Mouse (Mus musculus): ENCODE results near the gene Pcyt1b. TPM values are rescaled to one million over a fixed set of nuclear protein-coding genes. Genes with fewer than 3 reads are reported as not detected.

The Pcyt1b gene
- total RNA-seq (2012; rRNA removed) (0.13 and 0.34 TPM in 2 replicates), total RNA-seq (2014; rRNA removed) (0.28 and 0.35 TPM in 2 replicates), polyA plus RNA-seq (2012; ENCODE audit: insufficient read length, low read depth) (1.7 and 1.9 TPM in 2 replicates)

GRCm38 (mm10) chrX:93654218-93655002 is at the start of gene Pcyt1b:
Pcyt1b (plus strand) TSS chrX:93654863.
- no peaks in the 10 kb centered on the region for H3K27me3 ChIP-seq (replicated peaks)
- no peak within 1 kb of the TSS; the same call in 1 of the 2 replicates for H3K4me2 ChIP-seq (ENCODE audit: insufficient read depth, low read depth, poor library complexity, severe bottlenecking)
- H3K9ac ChIP-seq (ENCODE audit: insufficient read depth, low read depth): no peak within 1 kb of the TSS
- H3K79me2 ChIP-seq (replicated peaks; ENCODE audit: control insufficient read depth, extremely low read depth, insufficient read depth, poor library complexity, severe bottlenecking): no peaks in the 10 kb centered on the region
- in situ Hi-C loops (cut with MboI; ENCODE audit: low pct_ligation_motif_present, low pct_unique_long_range_greater_than_20kb, low sequenced_read_pairs): no loop called here
- no peaks in the 10 kb centered on the region for H3K4me1 ChIP-seq (ENCODE audit: control insufficient read depth in 1 of 2, insufficient read depth in 2 of 2)
- H3K9me3 ChIP-seq (replicated peaks; ENCODE audit: low read length): no peaks in the 10 kb centered on the region
- H3K27ac ChIP-seq (ENCODE audit: insufficient read depth, low read depth): no peak within 1 kb of the TSS
- H3K36me3 ChIP-seq (replicated peaks in 1 of 2; ENCODE audit: control insufficient read depth in 1 of 2, insufficient read depth in 1 of 2, low read length in 1 of 2): no peaks in the 10 kb centered on the region
- DNase-seq (ENCODE audit: extremely low read depth): no peak
- TF ChIP-seq UBTF (IDR thresholded peaks at IDR 0.05; ENCODE audit: low read depth, low read length): no peak
- no peak for TF ChIP-seq USF2 (conservative IDR thresholded peaks at IDR 0.05; ENCODE audit: low read depth, low read length)
- TF ChIP-seq CHD1 (IDR thresholded peaks at IDR 0.05; ENCODE audit: low read depth, low read length): no peak
- no peak for TF ChIP-seq CHD2 (IDR thresholded peaks at IDR 0.05; ENCODE audit: low read length)
- TF ChIP-seq KAT2A (IDR thresholded peaks at IDR 0.05; ENCODE audit: insufficient replicate concordance, low read length): no peak
- no peak for TF ChIP-seq ZMIZ1 (IDR thresholded peaks at IDR 0.05; ENCODE audit: low read depth, low read length)
- TF ChIP-seq MXI1 (IDR thresholded peaks at IDR 0.05; ENCODE audit: low read depth, low read length): no peak
- no peak for TF ChIP-seq NRF1 (IDR thresholded peaks at IDR 0.05; ENCODE audit: low read depth, low read length)
- H3K4me3 ChIP-seq (replicated peaks in 1 of 3; ENCODE audit: low read depth in 2 of 3, low read length in 2 of 3, poor library complexity in 1 of 3): no peak within 1 kb of the TSS
- dilution Hi-C loops (cut with MboI; ENCODE audit: extremely low pct_ligation_motif_present, extremely low pct_unique_long_range_greater_than_20kb, low sequenced_read_pairs): no loop called here

DNA sequence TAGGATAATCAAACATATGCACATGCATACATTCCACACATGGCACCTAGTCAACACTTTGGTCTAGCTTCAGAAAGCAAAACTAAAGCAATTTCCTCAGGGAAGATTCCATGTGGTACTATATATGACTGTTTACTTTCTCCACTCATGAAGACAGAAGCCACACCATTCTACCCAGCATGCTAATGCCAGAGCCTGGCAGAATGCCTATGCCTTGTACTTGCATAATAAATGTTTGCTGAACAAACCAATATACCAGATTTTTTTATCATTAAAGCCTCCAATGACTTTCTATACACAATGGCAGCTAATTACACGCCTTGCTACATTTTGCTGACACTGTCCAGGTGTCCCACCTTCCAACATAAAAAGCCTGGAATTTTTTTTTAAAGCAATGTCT is 24.4 kb upstream of the Pcyt1b start:
- peak overlapping the region; percentile 78 for H3K4me2 ChIP-seq (ENCODE audit: insufficient read depth, low read depth, poor library complexity, severe bottlenecking)
- TF ChIP-seq ZNF384 (IDR thresholded peaks at IDR 0.05; ENCODE audit: low read depth, low read length) (peak; percentile 20; the same call in 1 of the 2 replicates), MEF2A (IDR thresholded peaks at IDR 0.05; ENCODE audit: borderline replicate concordance, low read depth, low read length) (no peak)

More for the DNA sequence above, 24.4 kb upstream of the Pcyt1b start:
- dilution Hi-C loops (cut with MboI; ENCODE audit: extremely low pct_ligation_motif_present, extremely low pct_unique_long_range_greater_than_20kb, low sequenced_read_pairs) (no loop called here), in situ Hi-C loops (cut with MboI; ENCODE audit: low pct_ligation_motif_present, low pct_unique_long_range_greater_than_20kb, low sequenced_read_pairs) (no loop called here)
- Histone ChIP-seq H3K4me1 (ENCODE audit: control insufficient read depth in 1 of 2, insufficient read depth in 2 of 2) (peaks cover 0 to 3% of the 10 kb centered on the region in 2 experiments; a peak in 1 of 4 replicates), H3K4me3 (replicated peaks in 1 of 3; ENCODE audit: low read depth in 2 of 3, low read length in 2 of 3, poor library complexity in 1 of 3) (no peak overlapping the region), H3K9me3 (replicated peaks; ENCODE audit: low read length) (no peaks in the 10 kb centered on the region), H3K79me2 (replicated peaks; ENCODE audit: control insufficient read depth, extremely low read depth, insufficient read depth, poor library complexity, severe bottlenecking) (peaks cover 38% of the 10 kb centered on the region), H3K9ac (ENCODE audit: insufficient read depth, low read depth) (no peak overlapping the region), H3K27me3 (replicated peaks) (no peaks in the 10 kb centered on the region), H3K27ac (ENCODE audit: insufficient read depth, low read depth) (no peak overlapping the region), H3K36me3 (replicated peaks in 1 of 2; ENCODE audit: control insufficient read depth in 1 of 2, insufficient read depth in 1 of 2, low read length in 1 of 2) (peaks cover 2 to 10% of the 10 kb centered on the region in 2 experiments)
- no peak for DNase-seq (ENCODE audit: extremely low read depth)
